Mouse (Mus musculus) lung, postnatal 25 days (tissue): Measurements from ENCODE around the gene Clcn2.
"Not testable (repeated sequence)": the region's sequence is repeated elsewhere in the genome, so short reads cannot be mapped to it uniquely, and the experiment has no call there.

Source experiments
- DNase-seq: peaks from one replicate; pipeline ENCODE4 v3.0.0; 2022; ENCODE audit warnings: low spot score

Clcn2 gene

GRCm38 (mm10) chr16:20701316-20701715, 16.2 kb downstream of the Clcn2 start:
- no peak for DNase-seq

DNA sequence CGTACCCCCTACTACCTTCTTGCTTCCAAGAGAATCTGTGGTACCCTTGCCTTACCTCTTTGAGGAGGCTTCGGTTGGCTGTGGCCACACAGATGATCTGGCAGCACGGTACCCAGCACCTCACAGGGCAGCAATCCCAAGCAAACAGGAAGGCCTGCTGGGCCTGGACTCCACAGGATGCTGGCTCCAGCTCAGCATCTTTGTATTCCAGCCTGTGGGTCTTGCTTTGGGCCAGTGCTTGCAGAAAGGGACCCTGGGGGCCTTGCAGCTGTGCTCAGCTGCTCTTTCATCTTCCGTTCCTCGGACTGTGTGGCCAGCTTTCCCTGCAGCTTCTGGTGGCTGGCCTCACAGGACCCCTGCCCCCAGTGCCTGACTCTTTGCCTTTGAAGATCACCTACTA, 17.5 kb downstream of the Clcn2 start:
- no peak for DNase-seq

- no peak for DNase-seq
Measured at GRCm38 (mm10) chr16:20699266-20699665, 18.3 kb downstream of the Clcn2 start.

DNA sequence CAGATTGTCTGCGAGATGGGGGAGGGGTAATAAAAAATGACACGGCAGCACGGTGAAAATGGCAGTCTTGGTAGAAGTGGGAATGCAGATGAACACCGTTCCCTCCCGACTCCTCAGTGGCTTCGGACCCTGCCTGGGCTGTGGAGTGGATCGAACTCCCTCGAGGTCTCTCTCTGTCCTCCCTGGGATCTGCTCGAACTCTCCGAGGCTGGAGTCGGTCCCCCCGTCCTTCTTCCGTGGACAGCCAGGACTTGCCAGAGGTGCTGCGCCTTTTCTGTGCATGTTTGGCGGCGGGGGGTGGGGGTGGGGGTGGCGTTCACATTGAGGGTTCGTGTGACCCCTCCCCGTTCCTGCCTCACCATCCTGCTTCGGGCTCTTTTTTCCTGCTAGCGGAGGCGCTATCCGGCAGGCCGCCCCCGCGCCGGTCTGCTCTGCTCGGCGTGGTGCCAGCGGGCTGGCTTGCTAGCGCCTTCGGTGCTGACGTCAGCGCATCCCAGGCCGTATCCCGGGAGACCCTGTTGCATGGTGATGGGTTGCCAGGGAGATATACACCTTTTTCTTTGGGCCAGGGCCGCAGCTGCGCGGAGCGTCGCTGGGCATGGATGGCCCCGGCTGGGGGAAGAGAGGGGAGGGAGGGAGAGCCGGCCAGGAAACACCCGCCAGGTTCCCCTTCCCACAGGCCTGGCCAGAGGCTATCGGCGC, 21.8 kb downstream of the Clcn2 start:
- DNase-seq = peak; percentile 53

DNA sequence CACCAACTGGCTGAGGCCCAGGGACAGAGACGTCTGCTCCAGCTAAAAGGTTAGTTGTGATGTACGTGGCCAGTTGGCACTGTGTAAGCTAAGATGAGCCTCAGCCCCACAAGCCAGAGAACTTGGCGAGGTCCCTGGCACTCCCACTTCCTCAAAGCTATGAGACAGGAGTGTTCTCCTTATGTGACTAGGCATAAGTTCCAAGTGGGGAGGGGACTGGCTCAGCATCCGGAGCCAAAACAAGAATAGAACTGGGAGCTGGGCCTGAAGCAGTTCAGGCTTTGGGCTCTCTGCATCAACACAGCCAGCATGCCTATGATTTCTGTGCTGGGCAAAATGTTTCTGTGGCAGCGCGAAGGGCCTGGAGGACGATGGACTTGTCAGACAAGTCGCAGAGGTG, 22.8 kb downstream of the Clcn2 start:
- DNase-seq = no peak

- DNase-seq = peak; percentile 90
Measured at GRCm38 (mm10) chr16:20693111-20693701, 24.3 kb downstream of the Clcn2 start, which contains the start of gene Fam131a. Gene Fam131a (plus strand): TSS chr16:20693241.

GRCm38 (mm10) chr16:20692241-20692965, 25.1 kb downstream of the Clcn2 start:
- no peak for DNase-seq

- no peak for DNase-seq
Measured at GRCm38 (mm10) chr16:20691617-20692016, 25.9 kb downstream of the Clcn2 start.

DNA sequence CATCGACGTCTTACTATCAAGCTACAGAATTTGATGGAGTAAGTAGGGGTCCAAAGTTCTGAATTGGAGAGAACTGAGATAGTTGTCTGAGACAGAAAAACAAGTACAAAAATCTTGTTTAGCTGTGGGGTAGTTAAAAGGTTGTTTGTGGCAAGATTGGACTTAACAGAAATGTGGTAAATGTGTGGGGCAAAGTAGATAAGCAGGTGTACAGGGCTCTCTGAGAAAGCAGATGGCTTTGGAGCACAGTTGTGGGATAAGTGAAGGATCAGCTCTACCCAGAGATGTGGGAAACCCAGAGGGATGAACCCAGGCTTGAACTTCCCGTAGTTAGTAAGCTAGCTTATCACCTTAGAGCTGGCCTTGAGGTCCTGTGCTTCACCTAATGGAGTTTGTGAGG, 26.8 kb downstream of the Clcn2 start:
- no peak for DNase-seq

DNA sequence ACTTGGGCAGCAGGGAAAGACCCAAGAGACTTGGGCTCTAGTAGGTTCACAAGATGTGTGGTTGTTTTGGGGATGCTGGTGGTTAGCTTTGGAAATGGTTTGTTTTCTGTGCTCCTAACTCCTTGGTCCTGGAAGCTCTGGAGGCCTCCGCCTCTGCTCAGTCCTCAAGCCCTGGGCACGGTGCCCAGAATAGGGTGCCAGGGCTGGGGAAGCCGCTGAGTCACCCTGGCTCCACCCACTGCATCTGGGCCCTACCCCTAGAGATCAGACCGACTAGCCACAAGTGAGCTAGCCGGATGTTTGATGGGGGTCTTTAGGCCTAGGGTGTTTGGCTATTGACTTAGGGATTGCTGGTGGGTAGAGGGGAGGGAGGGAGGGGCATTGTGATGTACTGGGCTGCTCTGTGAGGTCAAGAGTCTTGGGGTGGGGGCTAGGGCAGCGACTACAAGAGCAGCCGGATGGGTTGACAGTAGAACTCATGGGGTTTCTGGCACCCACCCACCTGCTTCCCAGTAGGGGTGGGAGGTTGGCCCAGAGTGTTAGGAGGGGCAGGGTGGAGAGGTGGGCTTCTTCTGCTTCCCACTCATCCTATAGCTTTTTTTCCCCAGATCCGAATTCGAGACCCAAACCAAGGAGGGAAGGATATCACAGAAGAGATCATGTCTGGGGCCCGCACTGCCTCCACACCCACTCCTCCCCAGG, 39.4 kb downstream of the Clcn2 start:
- peak; percentile 91 for DNase-seq

GRCm38 (mm10) chr16:20677380-20677779, 40.2 kb downstream of the Clcn2 start:
- no peak for DNase-seq

- no peak for DNase-seq
Measured at GRCm38 (mm10) chr16:20676702-20677101, 40.8 kb downstream of the Clcn2 start.

DNA sequence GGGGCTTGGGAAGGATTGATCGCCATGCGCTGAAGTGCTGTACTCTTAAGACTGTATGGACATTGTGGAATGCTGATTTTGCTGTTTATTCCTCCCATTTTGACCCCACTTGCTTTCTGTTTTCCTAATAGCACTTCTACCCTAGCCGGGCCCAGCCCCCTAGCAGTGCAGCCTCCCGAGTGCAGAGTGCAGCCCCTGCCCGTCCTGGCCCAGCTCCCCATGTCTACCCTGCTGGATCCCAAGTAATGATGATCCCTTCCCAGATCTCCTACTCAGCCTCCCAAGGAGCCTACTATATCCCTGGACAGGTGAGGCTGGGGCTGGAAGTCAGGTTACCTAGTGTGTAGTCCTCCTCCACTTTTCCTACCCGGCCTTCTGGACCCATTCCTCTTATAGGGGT, 42.3 kb downstream of the Clcn2 start:
- no peak for DNase-seq

DNA sequence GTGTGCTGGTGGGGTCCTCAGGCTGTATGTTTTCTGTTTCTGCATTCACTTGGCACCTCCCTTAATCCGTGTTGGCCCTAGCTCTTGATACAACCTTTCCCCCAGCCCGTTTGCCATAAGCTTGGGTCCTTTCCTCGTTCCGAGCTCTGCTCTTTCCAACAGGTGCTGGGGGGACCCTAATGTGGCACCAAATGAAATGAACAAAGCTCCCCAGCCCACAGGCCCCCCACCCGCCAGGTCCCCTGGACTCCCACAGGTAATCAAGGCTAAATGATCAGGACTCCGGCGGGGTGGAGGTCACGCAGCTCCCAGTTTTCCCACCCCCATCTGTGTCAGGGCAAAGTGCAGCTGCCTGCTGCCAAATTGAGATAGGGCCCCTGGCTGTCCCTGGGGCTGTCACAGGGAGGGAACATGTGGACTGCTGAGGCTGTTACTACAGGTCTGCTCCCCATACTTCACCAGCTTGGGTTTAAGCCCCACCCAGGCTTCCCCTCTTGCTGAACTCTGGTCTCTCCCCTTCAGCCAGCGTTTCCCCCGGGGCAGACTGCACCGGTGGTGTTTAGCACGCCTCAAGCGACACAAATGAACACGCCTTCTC, 43.7 kb downstream of the Clcn2 start:
- no peak for DNase-seq

- DNase-seq = peak; percentile 58
Measured at GRCm38 (mm10) chr16:20672965-20673705, 44.4 kb downstream of the Clcn2 start.

GRCm38 (mm10) chr16:20672500-20672902, 45.0 kb downstream of the Clcn2 start:
- DNase-seq = peak; percentile 96

- DNase-seq = no peak
Measured at GRCm38 (mm10) chr16:20671886-20672285, 45.7 kb downstream of the Clcn2 start.

GRCm38 (mm10) chr16:20670291-20670690, 47.3 kb downstream of the Clcn2 start:
- DNase-seq = no peak

DNA sequence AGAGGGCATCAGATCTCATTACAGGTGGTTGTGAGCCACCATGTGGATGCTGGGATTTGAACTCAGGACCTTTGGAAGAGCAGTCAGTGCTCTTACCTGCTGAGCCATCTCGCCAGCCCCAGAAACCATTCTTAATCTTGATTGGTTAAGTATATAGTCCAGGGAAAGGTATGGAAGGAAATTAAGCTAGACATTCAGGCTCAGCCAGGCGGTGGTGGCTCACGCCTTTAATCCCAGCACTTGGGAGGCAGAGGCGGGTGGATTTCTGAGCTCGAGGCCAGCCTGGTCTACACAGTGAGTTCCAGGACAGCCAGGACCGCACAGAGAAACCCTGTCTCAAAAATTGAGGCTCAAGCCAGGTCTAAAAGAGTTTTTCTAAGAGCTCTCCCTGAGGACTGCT, 49.5 kb downstream of the Clcn2 start, which contains the start of gene Eif4g1:
TSS of gene Eif4g1 (plus strand) at position 301 of the 400 bp plus-strand sequence.
- DNase-seq = not testable (repeated sequence)

- no peak for DNase-seq
Measured at GRCm38 (mm10) chr16:20657661-20658060, 59.9 kb downstream of the Clcn2 start.

- DNase-seq = no peak
Measured at GRCm38 (mm10) chr16:20653315-20653714, 64.2 kb downstream of the Clcn2 start.
